Mouse (Mus musculus) CH12.LX (cell line): ENCODE results near the gene Nhp2.

Experiments
- CTCF ChIP-seq, 2 experiments: IDR thresholded peaks in 1 of 2; conservative IDR thresholded peaks in 1 of 2; 2 replicates each; pipeline ENCODE4 v1.5.1; 2011 to 2012; ENCODE audit warnings: low read depth in 2 of 2, low read length in 2 of 2, improper control_type of control experiment in 1 of 2, inconsistent platforms in 1 of 2, mild to moderate bottlenecking in 1 of 2, moderate library complexity in 1 of 2
- JUND ChIP-seq: conservative IDR thresholded peaks from 2 replicates; pipeline ENCODE4 v1.6.1; 2011; ENCODE audit warnings: low read depth, low read length, improper control_type of control experiment
- NELFE ChIP-seq: IDR thresholded peaks from 2 replicates; pipeline ENCODE4 v1.6.1; 2011; ENCODE audit warnings: low read depth, low read length, improper control_type of control experiment
- NRF1 ChIP-seq: IDR thresholded peaks from 2 replicates; pipeline ENCODE4 v1.6.1; 2014; ENCODE audit warnings: low read depth, mild to moderate bottlenecking, inconsistent platforms, low read length, improper control_type of control experiment, moderate library complexity
- POLR2A ChIP-seq: IDR thresholded peaks from 2 replicates; pipeline ENCODE4 v1.6.1; 2011; ENCODE audit warnings: low read depth, mild to moderate bottlenecking, improper control_type of control experiment, low read length
- UBTF ChIP-seq: IDR thresholded peaks from 2 replicates; pipeline ENCODE4 v1.6.1; 2012; ENCODE audit warnings: low read depth, mild to moderate bottlenecking, inconsistent platforms, low read length, improper control_type of control experiment, moderate library complexity
- ZC3H11A ChIP-seq: IDR thresholded peaks from 2 replicates; pipeline ENCODE4 v1.6.1; 2012; ENCODE audit warnings: low read depth, mild to moderate bottlenecking, inconsistent platforms, low read length, improper control_type of control experiment

- TF ChIP-seq NELFE (no peak), CTCF (conservative IDR thresholded peaks at IDR 0.05 in 1 of 2, IDR thresholded peaks at IDR 0.05 in 1 of 2; ENCODE audit: low read depth in 2 of 2, low read length in 2 of 2) (no peak), UBTF (no peak), JUND (no peak), NRF1 (no peak), POLR2A (no peak), ZC3H11A (no peak)
Observed at GRCm38 (mm10) chr11:51649111-51649888, 29.8 kb downstream of the Nhp2 start.
